Mouse (Mus musculus) hindbrain, embryonic 10.5 days (tissue): Measurements from ENCODE around the gene Aaas. TPM values are rescaled to one million over a fixed set of nuclear protein-coding genes. Genes with fewer than 3 reads are reported as not detected.

ENCODE experiments used
- DNase-seq: peaks from one replicate; pipeline ENCODE4 v3.0.0-alpha.2; 2017; ENCODE audit warnings: low spot score
- H3K27ac ChIP-seq: fragments of 300-500 bp; sonication (generic); 2 replicates; pipeline ENCODE4 v1.5.1; 2016; ENCODE audit warnings: mild to moderate bottlenecking, moderate library complexity
- H3K27me3 ChIP-seq: fragments of 300-500 bp; sonication (generic); 2 replicates; pipeline ENCODE4 v1.6.1; 2016; ENCODE audit warnings: mild to moderate bottlenecking; ENCODE audit not compliant: poor library complexity, insufficient read depth, severe bottlenecking
- H3K36me3 ChIP-seq: fragments of 300-500 bp; sonication (generic); 2 replicates; pipeline ENCODE4 v1.6.1; 2016; ENCODE audit warnings: mild to moderate bottlenecking, moderate library complexity
- H3K4me1 ChIP-seq: fragments of 300-500 bp; sonication (generic); replicated peaks from 2 replicates; pipeline ENCODE4 v1.6.1; 2016; ENCODE audit warnings: mild to moderate bottlenecking
- H3K4me3 ChIP-seq: fragments of 300-500 bp; sonication (generic); 2 replicates; pipeline ENCODE4 v1.5.1; 2016; ENCODE audit warnings: mild to moderate bottlenecking, moderate library complexity
- H3K9me3 ChIP-seq: fragments of 300-500 bp; sonication (generic); 2 replicates; pipeline ENCODE4 v1.6.1; 2016; ENCODE audit warnings: mild to moderate bottlenecking, moderate library complexity
- WGBS: fragments of 180-500 bp; shearing (Covaris S2); methylation state at CpG from one replicate; pipeline ENCODE4 v1.1.7; 2016; 5-methylcytosine and 5-hydroxymethylcytosine counted together
- polyA plus RNA-seq: library from polyadenylated mRNA; unstranded; fragments of >200 nt; fragmentation: Nextera tagmentation; extraction: Ambion mirVana; gene quantifications from 2 replicates; pipeline ENCODE4 v1.2.1, GENCODE M21; 2016

Gene Aaas
- polyA plus RNA-seq, 1 experiment from 2014 or later, result 102 TPM

- WGBS, result 78% methylated on average over 12 of the region's 12 CpGs
Observed at GRCm38 (mm10) chr15:102324654-102325473, 25.7 kb downstream of the Aaas start.

GRCm38 (mm10) chr15:102316263-102316662 is 34.3 kb downstream of the Aaas start:
- 92% methylated on average over 6 of the region's 6 CpGs for WGBS
- no peaks in the 10 kb centered on the region for H3K9me3 ChIP-seq

More at GRCm38 (mm10) chr15:102324654-102325473, 25.7 kb downstream of the Aaas start:
- no peak for DNase-seq
- H3K4me1 ChIP-seq, result peaks cover 13% of the 10 kb centered on the region
- no peaks in the 10 kb centered on the region for H3K27me3 ChIP-seq
- peaks cover 69% of the 10 kb centered on the region for H3K36me3 ChIP-seq
- peak overlapping the region; percentile 34 for H3K4me3 ChIP-seq
- peak overlapping the region; percentile 45; the same call in 1 of the 2 replicates for H3K27ac ChIP-seq
- H3K9me3 ChIP-seq, result no peaks in the 10 kb centered on the region

GRCm38 (mm10) chr15:102315292-102315691 is 35.3 kb downstream of the Aaas start:
- no peaks in the 10 kb centered on the region for H3K27me3 ChIP-seq
- no peak overlapping the region for H3K27ac ChIP-seq
- 90% methylated on average over 8 of the region's 8 CpGs for WGBS
- no peak for DNase-seq
- no peaks in the 10 kb centered on the region for H3K9me3 ChIP-seq
- H3K4me3 ChIP-seq, result no peak overlapping the region
- peaks cover 94% of the 10 kb centered on the region for H3K36me3 ChIP-seq
- H3K4me1 ChIP-seq, result no peaks in the 10 kb centered on the region

More at GRCm38 (mm10) chr15:102316263-102316662, 34.3 kb downstream of the Aaas start:
- H3K36me3 ChIP-seq, result peaks cover 96% of the 10 kb centered on the region
- H3K4me1 ChIP-seq, result no peaks in the 10 kb centered on the region
- DNase-seq, result peak; percentile 43
- H3K27me3 ChIP-seq, result no peaks in the 10 kb centered on the region
- H3K27ac ChIP-seq, result no peak overlapping the region
- no peak overlapping the region for H3K4me3 ChIP-seq

DNA sequence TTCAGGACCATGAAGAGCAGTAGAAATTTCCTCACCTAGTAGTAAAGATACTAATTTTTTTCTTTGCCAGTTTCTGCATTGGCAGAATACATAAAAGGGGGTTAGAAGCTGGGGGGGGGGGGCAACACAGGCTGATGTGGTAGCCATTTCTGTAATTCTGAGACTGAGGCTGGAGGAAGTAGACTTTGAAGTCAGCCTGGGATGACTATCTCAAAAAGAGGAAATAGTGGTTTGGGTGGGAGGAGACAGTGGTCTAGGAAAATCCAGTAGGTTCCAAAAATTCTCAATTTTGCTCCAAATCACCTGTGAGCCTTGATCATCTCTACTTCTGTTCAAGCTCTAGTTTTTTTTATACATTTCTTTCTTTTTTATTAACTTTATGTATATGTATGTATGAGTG is 39.1 kb downstream of the Aaas start:
- H3K9me3 ChIP-seq, result no peaks in the 10 kb centered on the region
- H3K4me3 ChIP-seq, result no peak overlapping the region
- no peaks in the 10 kb centered on the region for H3K27me3 ChIP-seq
- peaks cover 96% of the 10 kb centered on the region for H3K36me3 ChIP-seq
- no peaks in the 10 kb centered on the region for H3K4me1 ChIP-seq
- DNase-seq, result no peak
- H3K27ac ChIP-seq, result no peak overlapping the region

DNA sequence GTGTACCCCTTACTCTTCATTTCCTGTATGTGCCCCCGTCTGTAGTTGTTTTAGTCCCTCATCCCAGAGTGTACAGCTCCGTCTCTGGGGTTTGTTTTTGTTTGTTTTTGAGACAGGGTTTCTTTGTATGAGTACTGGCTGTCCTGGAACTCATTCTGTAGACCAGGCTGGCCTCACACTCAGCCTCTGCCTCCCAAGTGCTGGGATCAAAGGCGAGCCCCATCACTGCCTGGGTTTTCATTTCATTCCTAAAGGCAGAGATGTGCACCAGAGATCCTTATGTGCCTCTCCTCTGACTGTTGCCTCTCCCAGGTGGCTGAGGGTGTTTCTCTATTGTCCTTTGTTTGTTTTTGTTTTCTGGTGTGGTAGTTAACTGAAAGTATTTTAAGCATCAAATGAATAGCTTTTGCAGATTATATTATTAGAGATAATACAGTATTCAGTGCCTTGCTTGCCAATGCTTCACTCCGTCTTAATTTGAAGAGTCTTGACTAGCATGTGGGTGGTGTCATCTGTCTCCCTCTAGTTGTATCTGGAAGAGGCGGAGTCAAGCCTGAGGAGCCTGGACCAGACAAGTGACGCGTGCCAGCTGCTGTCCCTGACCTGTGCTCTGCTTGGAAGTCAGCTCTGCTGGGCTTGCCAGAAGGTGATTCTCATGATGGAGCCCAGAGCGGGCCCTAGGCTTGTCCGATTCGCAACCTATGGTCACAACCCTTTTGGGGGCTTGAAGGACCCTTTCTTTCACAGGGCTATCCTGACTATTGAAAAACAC is 40.3 kb downstream of the Aaas start:
- peaks cover 96% of the 10 kb centered on the region for H3K36me3 ChIP-seq
- H3K27ac ChIP-seq, result no peak overlapping the region
- H3K4me1 ChIP-seq, result no peaks in the 10 kb centered on the region
- no peaks in the 10 kb centered on the region for H3K27me3 ChIP-seq
- DNase-seq, result no peak
- no peaks in the 10 kb centered on the region for H3K9me3 ChIP-seq
- H3K4me3 ChIP-seq, result no peak overlapping the region
- WGBS, result 83% methylated on average over 10 of the region's 10 CpGs

- Histone ChIP-seq H3K27ac (no peak overlapping the region), H3K4me1 (no peaks in the 10 kb centered on the region), H3K27me3 (no peaks in the 10 kb centered on the region), H3K4me3 (no peak overlapping the region), H3K9me3 (no peaks in the 10 kb centered on the region), H3K36me3 (peaks cover 96% of the 10 kb centered on the region)
- 89% methylated on average over 9 of the region's 9 CpGs for WGBS
- no peak for DNase-seq
Observed at GRCm38 (mm10) chr15:102308717-102309116, 41.9 kb downstream of the Aaas start.

- no peak for DNase-seq
- Histone ChIP-seq H3K27ac (no peak overlapping the region), H3K36me3 (peaks cover 96% of the 10 kb centered on the region), H3K4me1 (no peaks in the 10 kb centered on the region), H3K9me3 (no peaks in the 10 kb centered on the region), H3K27me3 (no peaks in the 10 kb centered on the region), H3K4me3 (no peak overlapping the region)
- WGBS, result 86% methylated on average over 6 of the region's 6 CpGs
Observed at GRCm38 (mm10) chr15:102302542-102302941, 48.0 kb downstream of the Aaas start.

DNA sequence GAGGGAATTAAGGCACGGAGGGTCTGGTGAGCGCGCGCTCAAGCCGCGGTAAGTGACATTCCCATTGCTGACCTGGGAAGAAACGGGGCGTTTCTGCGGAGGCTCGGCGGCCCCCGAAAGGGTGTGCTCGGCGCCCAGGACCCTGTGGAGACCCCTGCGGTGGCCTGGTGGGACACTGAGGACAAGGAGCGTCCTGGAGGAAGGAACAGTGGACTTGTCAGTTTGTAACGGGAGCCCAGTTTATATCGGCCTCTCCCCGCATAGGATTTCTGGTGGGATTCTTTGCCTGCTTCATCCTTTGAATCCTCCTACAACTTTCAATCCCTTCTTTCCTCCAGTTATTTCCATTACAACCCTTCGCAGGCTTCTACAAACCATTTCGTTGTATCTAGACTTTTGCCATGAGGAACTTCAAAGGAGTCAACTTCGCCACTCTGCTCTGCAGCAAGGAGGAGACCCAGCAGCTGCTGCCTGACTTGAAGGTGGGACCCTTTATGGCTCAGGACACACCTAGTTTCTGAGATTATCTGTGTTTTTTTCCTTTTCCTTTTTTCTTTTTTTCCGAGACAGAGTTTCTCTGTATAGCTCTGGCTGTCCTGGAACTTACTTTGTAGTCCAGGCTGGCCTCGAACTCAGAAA is 54.1 kb downstream of the Aaas start:
- Histone ChIP-seq H3K27me3 (no peaks in the 10 kb centered on the region), H3K36me3 (peaks cover 37% of the 10 kb centered on the region), H3K27ac (peak overlapping the region; percentile 87), H3K4me1 (peaks cover 15% of the 10 kb centered on the region), H3K4me3 (peak overlapping the region; percentile 83), H3K9me3 (no peaks in the 10 kb centered on the region)
- no peak for DNase-seq
- 5% methylated on average over 24 of the region's 24 CpGs for WGBS

GRCm38 (mm10) chr15:102295633-102296367 is 54.8 kb downstream of the Aaas start, which contains the start of gene Espl1:
Gene Espl1 (plus strand): TSS chr15:102296266.
- Histone ChIP-seq H3K27ac (peak within 1 kb of the TSS; percentile 87), H3K27me3 (no peaks in the 10 kb centered on the region), H3K36me3 (peaks cover 31% of the 10 kb centered on the region), H3K4me1 (peaks cover 15% of the 10 kb centered on the region), H3K4me3 (peak within 1 kb of the TSS; percentile 83), H3K9me3 (no peaks in the 10 kb centered on the region)
- peak; percentile 96 for DNase-seq
- WGBS, result 8% methylated on average over 25 of the region's 25 CpGs

Other genes with a start within 250 kb of the Aaas start
- gene Spryd3, start 214.5 kb downstream of the Aaas start, polyA plus RNA-seq, result 14.6 and 17.6 TPM in 2 replicates
- gene Igfbp6, start 206.4 kb downstream of the Aaas start, polyA plus RNA-seq, result 0.20 TPM in 1 of 2 replicates, not detected in the other
- 0.35 and 0.38 TPM in 2 replicates for gene Soat2, start 200.2 kb downstream of the Aaas start, polyA plus RNA-seq
- 61.8 and 67.1 TPM in 2 replicates for gene Zfp740, start 147.5 kb downstream of the Aaas start, polyA plus RNA-seq
- gene Csad, start 146.0 kb downstream of the Aaas start, polyA plus RNA-seq, result 34.0 and 35.5 TPM in 2 replicates
- gene Itgb7, start 118.8 kb downstream of the Aaas start, polyA plus RNA-seq, result 0.31 and 0.90 TPM in 2 replicates
- 22.1 and 24.5 TPM in 2 replicates for gene Rarg, start 93.3 kb downstream of the Aaas start, polyA plus RNA-seq
- gene Gm9918, start 80.2 kb downstream of the Aaas start, polyA plus RNA-seq, result 0.26 and 0.35 TPM in 2 replicates
- gene Mfsd5, start 71.3 kb downstream of the Aaas start, polyA plus RNA-seq, result 61.5 and 66.1 TPM in 2 replicates
- 42.6 and 52.2 TPM in 2 replicates for gene Espl1, start 54.5 kb downstream of the Aaas start, polyA plus RNA-seq
- 331 and 368 TPM in 2 replicates for gene Pfdn5, start 24.7 kb downstream of the Aaas start, polyA plus RNA-seq
- 119 and 120 TPM in 2 replicates for gene Myg1, start 19.1 kb downstream of the Aaas start, polyA plus RNA-seq
- 1.0 and 1.2 TPM in 2 replicates for gene Sp7, start 16.4 kb upstream of the Aaas start, polyA plus RNA-seq
- 6.1 and 9.3 TPM in 2 replicates for gene Sp1, start 55.4 kb upstream of the Aaas start, polyA plus RNA-seq
- 0.17 and 0.18 TPM in 2 replicates for gene Amhr2, start 94.6 kb upstream of the Aaas start, polyA plus RNA-seq
- 84.3 and 98.2 TPM in 2 replicates for gene Prr13, start 108.3 kb upstream of the Aaas start, polyA plus RNA-seq
- gene Pcbp2, start 119.8 kb upstream of the Aaas start, polyA plus RNA-seq, result 166 and 207 TPM in 2 replicates
- 3.9 and 11.3 TPM in 2 replicates for gene Gm10337, start 153.0 kb upstream of the Aaas start, polyA plus RNA-seq
- gene Map3k12, start 166.3 kb upstream of the Aaas start, polyA plus RNA-seq, result 27.1 and 35.2 TPM in 2 replicates
- 132 and 135 TPM in 2 replicates for gene Tarbp2, start 167.4 kb upstream of the Aaas start, polyA plus RNA-seq
- 1.5 and 2.4 TPM in 2 replicates for gene Npff, start 174.2 kb upstream of the Aaas start, polyA plus RNA-seq